Mouse (Mus musculus): ENCODE results near the gene Mark1.

GRCm38 (mm10) chr1:184853339-184853738 is 146.0 kb downstream of the Mark1 start:
- TF ChIP-seq POLR2A (IDR thresholded peaks at IDR 0.05; ENCODE audit: low read depth, low read length) (no peak), CTCF (conservative IDR thresholded peaks at IDR 0.05; ENCODE audit: insufficient read depth, insufficient read length, low read depth, low read length) (peak; percentile 97)
